Mouse (Mus musculus) spleen, adult 2 months (tissue): ENCODE results near the gene Ptprz1. TPM values are rescaled to one million over a fixed set of nuclear protein-coding genes. Genes with fewer than 3 reads are reported as not detected.

ENCODE experiments used
- DNase-seq, 2 experiments: peaks; one replicate each; pipeline versions ENCODE4 v3.0.0 to v3.0.0-alpha.2; 2012 to 2021; ENCODE audit warnings: low spot score in 2 of 2, low read depth in 1 of 2
- H3K27ac ChIP-seq: fragments of 200-500 bp; 2 replicates; pipeline ENCODE4 v1.5.1; 2012; ENCODE audit warnings: low read length, inconsistent platforms; ENCODE audit not compliant: insufficient read depth
- H3K27me3 ChIP-seq: fragments of 200-500 bp; 2 replicates; pipeline ENCODE4 v1.6.1; 2012; ENCODE audit warnings: mild to moderate bottlenecking, moderate library complexity, low read length, inconsistent platforms; ENCODE audit not compliant: control insufficient read depth, insufficient read depth
- H3K36me3 ChIP-seq: fragments of 200-500 bp; 2 replicates; pipeline ENCODE4 v1.6.1; 2012; ENCODE audit warnings: mild to moderate bottlenecking, low read length, inconsistent platforms; ENCODE audit not compliant: control insufficient read depth, insufficient read depth
- H3K4me1 ChIP-seq: fragments of 200-500 bp; 2 replicates; pipeline ENCODE4 v1.6.1; 2011; ENCODE audit warnings: inconsistent platforms; ENCODE audit not compliant: control insufficient read depth, insufficient read depth, insufficient read length
- H3K4me3 ChIP-seq: fragments of 200-500 bp; 2 replicates; pipeline ENCODE4 v1.5.1; 2011; ENCODE audit warnings: mild to moderate bottlenecking, inconsistent platforms; ENCODE audit not compliant: insufficient read depth, insufficient read length; ENCODE audit errors: extremely low read depth
- CTCF ChIP-seq: fragments of 200-500 bp; IDR thresholded peaks from 2 replicates; pipeline ENCODE4 v1.5.1; 2011; ENCODE audit warnings: mild to moderate bottlenecking, inconsistent platforms; ENCODE audit not compliant: insufficient read depth, insufficient read length, insufficient replicate concordance; ENCODE audit errors: extremely low read depth
- POLR2A ChIP-seq: fragments of 200-500 bp; IDR thresholded peaks from 2 replicates; pipeline ENCODE4 v1.6.1; 2011; ENCODE audit warnings: low read depth, low read length, inconsistent platforms
- WGBS: fragments of 180-500 bp; shearing (Covaris S2); methylation state at CpG from one replicate; pipeline ENCODE4 v1.1.7; 2018; 5-methylcytosine and 5-hydroxymethylcytosine counted together
- polyA plus RNA-seq: library from polyadenylated mRNA; depleted of rRNA; stranded (reverse); fragments of >200 nt; gene quantifications from 2 replicates; pipeline ENCODE4 v1.2.3, GENCODE M21; 2012

Ptprz1 gene
- polyA plus RNA-seq, 1 experiment = 0.07 TPM

DNA sequence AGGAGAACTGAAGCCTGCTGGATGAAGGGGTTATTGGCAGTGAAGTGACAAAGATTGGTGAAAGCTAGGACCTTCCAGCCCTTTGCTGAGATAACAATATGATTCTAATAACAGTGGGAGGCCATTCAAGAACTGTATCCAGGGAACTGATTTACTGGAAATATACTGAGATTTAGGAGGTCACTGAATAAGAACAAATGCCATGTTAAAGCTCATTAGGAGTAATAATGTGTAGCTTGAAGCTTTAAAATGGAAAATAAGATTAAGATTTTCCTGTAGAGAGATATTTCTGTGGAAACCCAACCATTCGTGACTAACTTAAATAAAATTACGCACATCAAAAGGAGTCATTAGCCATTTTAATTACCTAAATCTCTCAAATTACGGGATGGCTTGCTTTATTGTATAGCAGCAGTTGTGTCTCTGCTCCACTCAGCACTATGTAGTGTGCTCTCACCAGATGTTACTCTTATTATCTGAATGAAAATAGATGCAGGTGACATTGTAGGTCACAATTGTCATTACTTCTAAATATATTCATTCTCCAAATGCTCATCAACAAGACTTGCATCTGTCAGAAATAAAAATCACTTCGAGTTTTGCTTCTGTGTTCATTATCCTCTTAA lies 139.8 kb downstream of the Ptprz1 start:
- no peak for TF ChIP-seq POLR2A
- TF ChIP-seq CTCF = no peak
- 77% methylated on average over 4 of the region's 4 CpGs for WGBS

DNA sequence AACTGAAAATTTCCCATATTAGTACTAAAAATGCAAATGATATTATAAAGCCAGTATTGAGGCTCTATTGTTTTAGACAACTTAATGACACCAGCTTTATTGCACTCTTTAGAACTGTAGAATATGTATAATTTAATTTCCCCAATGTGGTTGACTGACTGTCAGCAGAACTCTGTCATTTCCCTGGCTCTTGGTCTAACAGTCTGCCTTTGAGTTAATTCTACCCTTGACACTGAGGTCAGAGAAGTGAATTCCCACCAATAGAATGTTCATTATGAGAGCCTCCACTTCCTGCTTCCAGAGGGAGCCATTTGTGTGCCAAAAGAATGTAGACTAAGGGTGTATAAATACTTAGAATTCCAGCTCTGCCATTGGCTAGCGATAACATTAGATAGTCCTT lies 152.9 kb downstream of the Ptprz1 start:
- no peak overlapping the region for H3K27ac ChIP-seq
- H3K4me3 ChIP-seq = no peak overlapping the region
- WGBS = 82% methylated on average over 1 of the region's 1 CpGs
- no peaks in the 10 kb centered on the region for H3K36me3 ChIP-seq
- H3K4me1 ChIP-seq = no peaks in the 10 kb centered on the region
- no peaks in the 10 kb centered on the region for H3K27me3 ChIP-seq
- TF ChIP-seq POLR2A = no peak
- no peak for TF ChIP-seq CTCF
- no peak for DNase-seq

More for the DNA sequence above, 139.8 kb downstream of the Ptprz1 start:
- no peaks in the 10 kb centered on the region for H3K36me3 ChIP-seq
- H3K4me3 ChIP-seq = no peak overlapping the region
- no peak overlapping the region for H3K27ac ChIP-seq
- no peaks in the 10 kb centered on the region for H3K27me3 ChIP-seq
- no peak for DNase-seq
- H3K4me1 ChIP-seq = no peaks in the 10 kb centered on the region

DNA sequence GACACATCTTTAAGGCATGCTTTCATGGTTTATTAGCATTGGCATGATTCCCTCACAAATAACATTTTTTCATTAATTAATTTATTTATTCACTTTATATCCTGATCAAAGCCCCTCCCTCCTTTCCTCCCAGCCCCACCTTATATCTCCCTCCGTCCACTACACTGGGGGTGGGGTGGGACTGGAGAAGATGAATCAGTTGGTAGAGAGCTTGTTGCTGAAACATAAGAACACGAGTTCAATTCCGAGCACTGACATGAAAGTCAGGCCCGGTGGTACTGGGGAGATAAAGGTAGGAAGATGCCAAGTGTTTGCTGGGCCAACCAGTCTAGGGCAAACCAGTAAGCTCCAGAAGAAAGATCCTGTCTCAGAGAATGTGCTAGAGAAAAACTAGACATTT lies 173.5 kb downstream of the Ptprz1 start:
- Histone ChIP-seq H3K36me3 (no peaks in the 10 kb centered on the region), H3K27me3 (no peaks in the 10 kb centered on the region), H3K27ac (no peak overlapping the region), H3K4me3 (no peak overlapping the region), H3K4me1 (no peaks in the 10 kb centered on the region)
- 83% methylated on average over 4 of the region's 4 CpGs for WGBS
- TF ChIP-seq POLR2A = no peak
- TF ChIP-seq CTCF = no peak
- DNase-seq = no peak

DNA sequence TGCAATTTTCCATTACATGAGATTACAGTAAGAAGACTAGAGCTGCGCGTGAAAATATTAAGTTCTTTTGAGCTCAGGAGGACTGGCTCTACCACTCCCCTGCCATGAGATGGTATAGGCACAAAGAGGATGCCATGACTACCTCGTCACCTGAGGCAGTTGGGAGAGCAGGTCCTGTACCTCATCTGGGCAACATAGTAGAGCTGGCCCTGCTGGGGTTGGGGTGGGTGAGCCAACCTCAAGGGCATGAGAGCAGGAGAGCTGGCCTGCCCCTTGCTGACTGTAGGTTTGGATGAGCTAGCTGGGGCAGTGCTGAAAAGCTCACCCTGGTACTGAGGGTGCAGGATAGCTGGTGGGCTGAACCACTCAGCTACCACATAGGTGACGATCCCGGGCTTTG lies 180.4 kb downstream of the Ptprz1 start:
- no peak for TF ChIP-seq CTCF
- no peak for TF ChIP-seq POLR2A
- DNase-seq = no peak
- WGBS = 87% methylated on average over 5 of the region's 5 CpGs

DNA sequence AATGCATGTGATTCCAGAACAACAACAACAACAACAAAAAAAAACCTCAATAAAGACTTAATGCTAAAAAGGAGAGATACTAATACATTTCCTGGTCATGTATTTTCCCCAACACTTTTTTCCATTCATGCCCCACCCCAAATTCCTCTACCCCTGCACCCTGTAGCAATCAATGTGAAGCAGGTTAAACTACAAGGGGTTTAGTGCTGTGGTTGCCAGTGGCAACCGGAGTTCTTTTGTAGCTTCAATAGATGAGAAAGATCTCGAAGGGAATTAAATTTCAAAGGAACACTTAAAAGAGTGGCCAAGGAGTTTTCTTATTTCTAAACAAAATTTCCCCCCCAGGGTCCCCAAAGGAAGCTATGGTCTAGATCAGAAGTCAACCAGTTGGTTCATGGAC lies 200.8 kb downstream of the Ptprz1 start:
- no peak for TF ChIP-seq CTCF
- TF ChIP-seq POLR2A = no peak
- Histone ChIP-seq H3K27ac (no peak overlapping the region), H3K36me3 (no peaks in the 10 kb centered on the region), H3K4me3 (no peak overlapping the region), H3K27me3 (no peaks in the 10 kb centered on the region), H3K4me1 (no peaks in the 10 kb centered on the region)
- WGBS = 77% methylated on average over 2 of the region's 2 CpGs
- DNase-seq = no peak

More for the DNA sequence above, 180.4 kb downstream of the Ptprz1 start:
- Histone ChIP-seq H3K27ac (no peak overlapping the region), H3K4me3 (no peak overlapping the region), H3K4me1 (no peaks in the 10 kb centered on the region), H3K27me3 (no peaks in the 10 kb centered on the region), H3K36me3 (no peaks in the 10 kb centered on the region)

DNA sequence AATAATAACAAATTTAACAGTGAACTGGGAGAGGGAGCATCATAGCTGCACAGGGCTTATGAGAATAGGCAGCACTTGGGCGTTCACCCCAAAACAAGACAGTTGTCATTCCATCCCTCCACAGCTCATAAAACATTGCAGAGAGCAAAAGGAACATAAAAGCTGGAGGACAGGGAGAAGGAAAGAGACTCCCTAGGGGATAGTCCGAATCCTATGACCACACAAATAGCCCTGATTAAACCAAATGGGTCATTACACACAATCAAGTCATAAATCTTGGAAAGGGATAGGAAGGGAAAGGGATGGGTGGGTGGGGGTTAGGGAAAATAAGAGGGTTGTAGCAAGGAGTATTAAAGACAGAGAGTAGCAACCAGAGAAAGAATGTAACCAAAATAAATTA lies 203.0 kb downstream of the Ptprz1 start:
- WGBS = 54% methylated on average over 2 of the region's 2 CpGs
- no peak overlapping the region for H3K27ac ChIP-seq
- H3K4me3 ChIP-seq = no peak overlapping the region
- no peaks in the 10 kb centered on the region for H3K4me1 ChIP-seq
- no peak for DNase-seq
- no peaks in the 10 kb centered on the region for H3K36me3 ChIP-seq
- no peaks in the 10 kb centered on the region for H3K27me3 ChIP-seq
- TF ChIP-seq POLR2A = no peak
- no peak for TF ChIP-seq CTCF

DNA sequence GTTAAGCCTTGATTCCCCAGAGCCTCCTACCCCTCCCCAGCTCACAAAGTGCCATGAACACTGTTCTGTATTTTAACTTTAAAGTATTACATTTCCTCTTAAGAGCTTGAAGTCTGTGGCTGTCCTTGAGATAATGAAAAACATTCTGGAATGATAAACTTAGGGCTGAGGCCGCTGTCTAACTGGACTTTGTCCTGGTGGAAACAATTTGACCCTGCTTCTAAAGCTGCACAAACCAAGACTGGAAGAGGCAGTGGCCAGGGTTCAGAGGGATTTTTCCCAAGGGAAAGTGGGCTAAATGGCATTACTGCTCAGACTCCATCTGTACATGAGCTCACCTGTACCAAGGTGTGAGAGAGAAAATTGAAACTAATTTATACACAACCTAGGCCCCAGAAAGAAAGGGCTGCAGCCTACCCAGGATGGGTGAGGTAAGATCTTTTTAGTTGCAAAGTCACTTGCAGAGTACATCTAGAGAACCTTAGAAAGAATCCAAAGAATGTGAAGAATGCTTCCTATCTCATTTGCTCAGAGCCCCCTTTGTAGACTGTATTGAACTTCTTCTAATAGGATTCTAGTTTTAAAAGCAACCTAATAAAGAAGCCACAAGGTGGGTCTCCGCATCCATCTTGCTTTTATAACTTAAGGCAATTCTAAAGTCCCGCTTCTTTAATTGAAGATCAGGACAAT lies 204.8 kb downstream of the Ptprz1 start:
- Histone ChIP-seq H3K27me3 (no peaks in the 10 kb centered on the region), H3K4me3 (no peak overlapping the region), H3K36me3 (no peaks in the 10 kb centered on the region), H3K27ac (no peak overlapping the region), H3K4me1 (no peaks in the 10 kb centered on the region)
- no peak for DNase-seq
- no peak for TF ChIP-seq POLR2A
- no peak for TF ChIP-seq CTCF
- 82% methylated on average over 3 of the region's 3 CpGs for WGBS
